13 mouse cellular contexts compared by ENCODE assay signal in genomic region chr12:47741744-47742280, GRCm38 (mm10).
"Had no signal": no experiment of that assay in that cellular context is flagged by ENCODE, and none has a peak within 500 bp of the region (broad histone marks: within the 10 kb centered on the region; RNA-seq: fewer than 3 reads in every experiment).

No protein-coding gene starts in this region.

- H3K4me1 ChIP-seq: limb, embryonic 10.5 days; liver, embryonic 15.5 days; neural tube, embryonic 12.5 days had no signal

- DNase-seq: kidney, adult 8-10 months; kidney, postnatal 25 days; lung, adult 2 months; lung, postnatal 36 days; midbrain, embryonic 14.5 days; spleen, adult 18-20 months; thymus, postnatal 36 days had no signal

- H3K4me3 ChIP-seq: left cerebral cortex, adult 2 months; limb, embryonic 10.5 days; liver, embryonic 15.5 days; neural tube, embryonic 12.5 days had no signal

- H3K36me3 ChIP-seq: limb, embryonic 10.5 days; liver, embryonic 15.5 days; neural tube, embryonic 12.5 days had no signal

- ATAC-seq: lung, postnatal 0 days had no signal

- H3K9ac ChIP-seq: liver, embryonic 15.5 days; neural tube, embryonic 12.5 days had no signal

- H3K27me3 ChIP-seq: liver, embryonic 15.5 days; neural tube, embryonic 12.5 days had no signal

- H3K9me3 ChIP-seq: limb, embryonic 10.5 days; liver, embryonic 15.5 days; neural tube, embryonic 12.5 days had no signal

- H3K27ac ChIP-seq: left cerebral cortex, adult 2 months; limb, embryonic 10.5 days; liver, embryonic 15.5 days; neural tube, embryonic 12.5 days had no signal

- H3K4me2 ChIP-seq: liver, embryonic 11.5 days; liver, embryonic 15.5 days; neural tube, embryonic 12.5 days had no signal
